26 mouse cellular contexts compared by ENCODE assay signal in genomic region chr6:6196527-6196926, GRCm38 (mm10).
"Had no signal": no experiment of that assay in that cellular context is flagged by ENCODE, and none has a peak within 500 bp of the region (broad histone marks: within the 10 kb centered on the region; RNA-seq: fewer than 3 reads in every experiment).

No protein-coding gene starts in this region.

- H3K36me3 ChIP-seq: hindbrain, embryonic 12.5 days; intestine, embryonic 15.5 days; liver, embryonic 15.5 days had no signal

- H3K27me3 ChIP-seq: heart, embryonic 12.5 days; hindbrain, embryonic 12.5 days; intestine, embryonic 15.5 days; limb, embryonic 13.5 days; liver, embryonic 13.5 days; liver, embryonic 15.5 days had no signal

- ATAC-seq: hindbrain, embryonic 16.5 days; inflammation-experienced regulatory T-cells, adult 6 months; intestine, embryonic 15.5 days; intestine, postnatal 0 days; liver, postnatal 0 days had no signal

- H3K27ac ChIP-seq: gastrocnemius, adult 2 months; heart, embryonic 10.5 days; hindbrain, embryonic 10.5 days; hindbrain, embryonic 12.5 days; hindbrain, embryonic 14.5 days; intestine, embryonic 15.5 days; left cerebral cortex, adult 2 months; limb, embryonic 13.5 days; liver, embryonic 13.5 days; liver, embryonic 15.5 days had no signal

- DNase-seq: gastrocnemius, adult 2 months; gastrocnemius, postnatal 10 days; gastrocnemius, postnatal 25 days; heart, adult 18-20 months; heart, postnatal 10 days; heart, postnatal 4 days; kidney, adult 18-20 months; kidney, adult 8-10 months; kidney, postnatal 10 days; kidney, postnatal 25 days; kidney, postnatal 4 days; liver; liver, embryonic 13.5 days; liver, postnatal 0 days had no signal

- H3K9ac ChIP-seq: heart, embryonic 12.5 days; hindbrain, embryonic 12.5 days; hindbrain, embryonic 14.5 days; intestine, embryonic 15.5 days; limb, embryonic 13.5 days; liver, embryonic 13.5 days; liver, embryonic 15.5 days; liver, postnatal 0 days had no signal

- H3K4me1 ChIP-seq: hindbrain, embryonic 10.5 days; hindbrain, embryonic 12.5 days; intestine, embryonic 15.5 days; liver, embryonic 13.5 days; liver, embryonic 15.5 days had no signal

- H3K4me3 ChIP-seq: gastrocnemius, adult 2 months; heart, embryonic 10.5 days; heart, embryonic 12.5 days; hindbrain, embryonic 10.5 days; hindbrain, embryonic 12.5 days; intestine, embryonic 15.5 days; left cerebral cortex, adult 2 months; limb, embryonic 13.5 days; liver, embryonic 13.5 days; liver, embryonic 15.5 days had no signal

- H3K9me3 ChIP-seq: heart, embryonic 10.5 days; hindbrain, embryonic 10.5 days; hindbrain, embryonic 12.5 days; intestine, embryonic 15.5 days; liver, embryonic 13.5 days; liver, embryonic 15.5 days had no signal

- H3K4me2 ChIP-seq: heart, embryonic 12.5 days; hindbrain, embryonic 12.5 days; hindbrain, embryonic 14.5 days; intestine, embryonic 15.5 days; limb, embryonic 13.5 days; liver, embryonic 13.5 days; liver, embryonic 15.5 days had no signal
